Mouse (Mus musculus) urinary bladder, postnatal 10 days (tissue): ENCODE results near the gene Acadvl.

Experiments used
- DNase-seq: peaks from one replicate; pipeline ENCODE4 v3.0.0; 2022; ENCODE audit warnings: low spot score

The Acadvl gene

DNA sequence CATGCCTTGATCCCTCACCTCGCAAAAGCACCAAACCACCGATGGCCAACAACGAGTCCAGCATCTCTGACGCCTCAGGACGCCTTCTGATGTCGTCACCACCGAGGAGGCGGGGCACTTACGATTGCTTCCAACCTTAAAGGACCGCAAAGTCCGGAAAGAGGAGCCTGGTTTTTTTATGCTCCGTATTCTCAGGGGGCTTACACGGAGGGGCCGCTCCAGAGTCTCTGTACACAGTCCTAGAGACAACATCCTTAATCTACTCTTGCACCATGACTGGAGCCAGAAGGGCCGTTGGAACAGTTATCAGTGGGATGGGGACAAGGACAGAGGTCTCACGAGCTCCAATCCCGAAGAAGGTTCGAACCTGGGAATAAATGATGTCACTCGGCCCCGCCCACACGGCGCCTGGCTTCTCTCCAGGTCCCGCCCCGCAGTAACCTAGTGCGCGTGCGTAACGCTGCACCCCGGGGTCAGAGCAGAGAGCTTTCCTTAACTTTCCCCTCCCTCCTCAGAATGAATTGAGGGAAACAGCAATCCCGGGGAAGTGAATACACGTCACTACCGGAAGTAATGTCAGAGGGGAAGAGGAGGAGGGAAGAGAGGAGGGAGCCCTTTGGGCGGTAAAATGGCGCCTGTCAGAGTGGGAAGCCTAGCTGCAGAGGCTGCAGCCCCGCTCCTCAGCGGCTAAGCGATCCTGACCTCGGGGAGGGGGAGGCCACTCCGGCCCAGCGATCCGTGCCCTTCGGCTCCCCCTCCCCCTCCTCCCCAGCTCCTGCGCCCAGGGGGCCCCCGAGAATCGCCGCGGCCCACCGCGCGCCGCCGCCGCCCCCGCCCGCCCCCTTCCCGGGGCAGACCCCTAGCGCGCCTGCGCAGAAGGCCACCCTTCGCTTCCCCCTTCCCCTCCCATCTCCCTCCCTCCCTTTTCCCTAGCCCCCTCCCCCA lies 34.7 kb downstream of the Acadvl start:
- peak; percentile 90 for DNase-seq

DNA sequence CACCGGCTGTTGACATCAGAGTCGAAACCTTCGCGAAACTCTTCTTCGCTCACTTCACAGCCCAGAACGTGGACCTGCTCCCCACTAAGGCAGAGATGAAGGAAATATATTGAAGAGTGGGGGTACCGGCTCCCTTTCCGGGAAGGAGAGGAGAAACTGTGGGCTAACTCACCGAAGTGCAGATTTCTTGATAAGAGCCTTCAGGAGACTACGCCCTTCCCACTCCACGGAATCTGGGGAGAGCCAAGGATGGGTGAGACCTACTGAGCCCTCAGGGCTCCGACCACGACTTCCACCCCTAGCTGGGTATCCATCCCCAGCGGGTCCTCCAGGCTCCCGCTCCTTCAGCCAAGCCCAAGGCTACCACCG lies 35.4 kb downstream of the Acadvl start:
- no peak for DNase-seq

DNA sequence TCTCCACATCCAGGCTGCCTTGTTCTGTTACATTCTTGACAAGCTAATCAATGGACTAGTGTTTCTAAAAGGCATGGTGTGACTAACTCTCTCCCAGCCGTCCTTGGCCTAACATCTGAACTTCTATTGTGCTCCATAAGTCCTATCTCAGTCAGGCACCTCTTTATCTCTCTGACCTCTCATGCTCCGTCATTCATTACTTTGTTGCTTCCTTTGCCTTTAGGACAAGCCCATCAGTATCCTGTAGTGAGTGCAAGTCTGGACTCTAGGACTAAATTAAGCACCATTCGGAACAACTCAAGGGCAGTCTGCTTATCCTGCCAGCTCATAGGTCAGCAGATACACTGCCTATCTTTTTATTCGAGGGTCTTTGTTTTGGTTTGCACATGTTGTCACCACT lies 38.9 kb downstream of the Acadvl start:
- no peak for DNase-seq

DNA sequence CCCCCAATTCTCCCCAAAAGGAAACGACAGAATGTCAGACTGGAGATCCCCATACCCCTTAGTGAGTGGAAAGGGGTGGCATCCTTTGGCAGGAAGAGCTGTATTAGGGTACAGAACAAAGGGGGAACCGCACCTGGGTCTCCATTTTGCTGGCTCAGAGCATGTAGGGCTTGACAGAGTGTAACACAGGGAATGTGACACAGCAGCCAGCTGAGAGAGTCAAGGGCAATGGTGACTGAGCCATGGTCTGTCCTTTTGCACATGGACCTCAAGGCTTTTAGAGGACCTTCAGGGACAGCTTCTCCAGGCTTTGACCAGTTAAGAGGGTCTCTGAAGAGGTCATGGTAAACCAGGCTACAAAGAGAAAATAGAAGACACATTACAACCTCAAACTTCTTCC lies 40.3 kb downstream of the Acadvl start:
- DNase-seq, result no peak

DNA sequence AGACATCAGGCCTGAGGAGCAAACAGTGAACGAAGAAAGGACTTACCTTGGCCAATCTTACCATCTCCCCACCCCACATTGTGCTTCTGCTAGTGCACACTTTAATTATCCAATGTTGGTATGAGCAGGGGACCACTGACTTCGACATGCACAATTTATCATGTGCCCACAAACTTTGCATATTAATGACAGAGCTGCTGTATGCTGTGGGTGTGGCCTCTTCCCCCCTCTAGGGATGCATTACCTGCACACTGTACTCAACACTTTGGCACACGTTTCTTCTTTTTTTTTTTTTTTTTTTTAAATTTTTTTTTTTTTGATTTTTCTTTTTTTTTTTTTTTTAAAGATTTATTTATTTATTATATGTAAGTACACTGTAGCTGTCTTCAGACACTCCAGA lies 44.4 kb downstream of the Acadvl start:
- DNase-seq, result no peak

DNA sequence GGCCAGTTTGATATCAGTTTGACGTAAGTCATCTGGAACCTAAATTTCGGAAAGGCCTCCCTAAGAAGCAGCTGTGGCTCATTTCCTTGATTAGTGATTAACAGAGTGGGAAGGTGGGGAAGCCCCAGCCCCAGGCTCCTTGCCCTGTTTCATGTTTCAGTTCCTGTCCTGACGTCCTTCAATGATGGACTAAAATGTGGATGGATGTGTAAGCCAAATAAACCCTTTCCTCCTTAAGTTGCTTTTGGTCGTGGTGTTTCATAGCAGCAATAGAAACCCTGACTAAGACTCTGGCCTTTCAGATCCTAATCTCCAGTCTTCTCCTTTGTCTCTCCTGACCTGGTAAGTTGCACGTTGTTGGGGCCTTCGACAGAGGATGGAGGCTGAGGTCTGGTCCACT lies 45.0 kb downstream of the Acadvl start:
- DNase-seq, result no peak

DNA sequence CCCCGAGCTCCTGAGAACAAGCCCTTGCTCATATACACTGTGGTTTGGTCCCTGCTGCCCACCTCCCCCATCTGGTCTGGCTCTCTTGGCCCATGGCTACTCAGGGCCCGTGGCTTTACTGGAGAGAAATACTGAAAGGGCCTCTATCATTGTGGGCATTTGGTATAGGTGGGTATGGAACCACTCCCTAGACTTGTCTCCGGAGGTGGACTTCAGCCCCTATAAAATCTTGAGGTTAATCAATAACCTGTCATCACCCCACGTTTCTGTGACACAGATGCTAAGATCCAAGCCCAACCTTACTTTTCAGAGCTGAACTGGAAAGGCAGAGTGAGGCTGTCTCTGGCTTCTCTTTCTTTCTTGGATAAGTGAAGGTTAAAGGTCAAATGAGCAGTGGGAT lies 46.4 kb downstream of the Acadvl start:
- DNase-seq, result no peak

DNA sequence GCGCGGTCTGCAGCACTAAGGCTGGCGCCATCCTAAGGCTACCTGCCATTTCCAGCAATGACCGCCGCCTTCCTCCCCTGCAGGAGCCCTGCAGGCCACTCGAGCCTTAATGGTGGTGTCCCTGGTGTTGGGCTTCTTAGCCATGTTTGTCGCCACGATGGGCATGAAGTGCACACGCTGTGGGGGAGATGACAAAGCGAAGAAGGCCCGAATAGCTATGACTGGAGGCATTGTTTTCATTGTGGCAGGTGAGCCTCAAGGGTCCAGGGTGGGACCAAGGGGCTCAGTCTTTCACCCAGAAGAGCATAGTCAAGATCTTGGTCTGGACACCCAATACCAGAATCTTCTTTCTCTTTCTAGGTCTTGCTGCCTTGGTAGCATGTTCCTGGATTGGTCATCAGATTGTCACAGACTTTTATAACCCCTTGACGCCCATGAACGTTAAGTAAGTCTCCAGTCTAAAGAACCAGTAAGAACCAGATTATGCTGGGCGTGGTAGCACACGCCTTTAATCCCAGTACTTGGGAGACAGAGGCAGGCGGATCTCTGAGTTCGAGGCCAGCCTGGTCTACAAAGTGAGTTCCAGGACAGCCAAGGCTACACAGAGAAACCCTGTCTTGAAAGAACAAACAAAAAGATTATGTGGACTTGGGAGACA lies 48.2 kb downstream of the Acadvl start:
- no peak for DNase-seq

DNA sequence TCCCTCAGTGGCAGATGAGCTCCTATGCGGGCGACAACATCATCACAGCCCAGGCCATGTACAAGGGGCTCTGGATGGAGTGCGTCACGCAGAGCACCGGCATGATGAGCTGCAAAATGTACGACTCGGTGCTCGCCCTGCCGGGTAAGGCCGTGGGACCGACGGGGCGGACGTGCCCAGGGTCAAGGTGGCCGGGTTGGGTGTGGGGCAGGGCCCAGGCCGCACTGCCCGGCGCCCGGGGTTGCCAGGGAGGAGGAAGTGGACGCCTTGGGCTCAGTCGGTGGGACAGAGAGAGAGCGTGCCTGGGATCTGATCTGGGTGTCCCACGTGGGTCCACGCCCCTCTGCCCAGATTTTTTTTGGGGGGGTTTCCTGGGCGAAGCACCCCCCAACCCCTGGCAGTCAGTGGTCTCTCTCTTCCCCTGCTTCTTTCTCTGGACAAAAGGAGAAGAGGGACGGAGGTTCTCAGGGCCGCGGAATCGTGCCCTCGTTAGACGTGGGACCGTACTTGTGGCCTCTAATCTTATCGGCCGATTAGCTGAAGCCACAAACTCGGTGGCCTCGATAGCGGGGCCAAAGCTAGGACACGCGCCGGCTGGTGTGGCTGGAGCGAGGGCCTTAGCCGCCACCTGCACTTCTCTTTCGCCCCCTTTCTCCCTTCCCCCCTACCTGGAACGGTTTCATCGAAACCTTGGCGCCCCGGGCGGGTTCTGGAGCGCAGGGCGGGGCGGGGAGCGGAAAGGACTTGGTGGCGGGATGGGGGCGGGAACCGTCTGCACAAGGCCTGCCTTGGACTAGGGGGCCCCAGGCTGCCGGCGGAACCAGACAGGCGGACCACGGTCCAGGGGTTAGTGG lies 49.0 kb downstream of the Acadvl start:
- no peak for DNase-seq

DNA sequence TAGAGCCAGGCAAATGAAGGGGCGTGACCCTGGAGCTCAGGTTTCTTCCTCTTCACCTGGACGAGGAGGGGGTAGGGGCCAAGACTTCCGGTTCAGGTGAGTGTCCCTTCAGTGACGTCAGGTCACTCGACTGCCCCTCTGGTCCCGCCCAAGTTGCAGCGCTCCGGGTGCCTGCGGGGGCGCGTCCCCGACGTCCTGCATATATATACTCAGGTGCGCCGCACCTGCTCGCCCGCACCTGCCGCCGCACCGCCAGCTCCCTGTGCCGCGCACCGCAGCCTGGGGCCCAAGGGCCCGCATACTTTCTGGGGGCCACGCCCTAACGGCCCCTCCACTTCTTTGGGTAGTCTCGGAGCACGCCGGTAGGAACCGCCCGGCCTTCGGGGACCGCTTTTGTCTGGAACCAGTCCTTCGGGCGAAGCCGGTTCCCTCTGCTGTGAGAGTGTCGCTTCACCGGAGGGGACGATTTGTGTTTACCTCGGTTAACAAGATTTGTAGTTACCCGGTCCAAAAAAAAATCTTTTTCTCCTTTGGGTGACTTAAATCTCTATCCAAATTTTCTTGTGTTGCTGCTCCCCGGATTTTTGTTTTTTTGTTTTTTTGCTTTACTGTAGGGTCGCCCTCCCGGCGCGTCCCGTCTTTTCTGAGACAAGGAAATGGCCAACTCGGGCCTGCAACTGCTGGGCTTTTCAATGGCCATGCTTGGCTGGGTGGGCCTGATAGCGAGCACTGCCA lies 49.8 kb downstream of the Acadvl start:
- no peak for DNase-seq

DNA sequence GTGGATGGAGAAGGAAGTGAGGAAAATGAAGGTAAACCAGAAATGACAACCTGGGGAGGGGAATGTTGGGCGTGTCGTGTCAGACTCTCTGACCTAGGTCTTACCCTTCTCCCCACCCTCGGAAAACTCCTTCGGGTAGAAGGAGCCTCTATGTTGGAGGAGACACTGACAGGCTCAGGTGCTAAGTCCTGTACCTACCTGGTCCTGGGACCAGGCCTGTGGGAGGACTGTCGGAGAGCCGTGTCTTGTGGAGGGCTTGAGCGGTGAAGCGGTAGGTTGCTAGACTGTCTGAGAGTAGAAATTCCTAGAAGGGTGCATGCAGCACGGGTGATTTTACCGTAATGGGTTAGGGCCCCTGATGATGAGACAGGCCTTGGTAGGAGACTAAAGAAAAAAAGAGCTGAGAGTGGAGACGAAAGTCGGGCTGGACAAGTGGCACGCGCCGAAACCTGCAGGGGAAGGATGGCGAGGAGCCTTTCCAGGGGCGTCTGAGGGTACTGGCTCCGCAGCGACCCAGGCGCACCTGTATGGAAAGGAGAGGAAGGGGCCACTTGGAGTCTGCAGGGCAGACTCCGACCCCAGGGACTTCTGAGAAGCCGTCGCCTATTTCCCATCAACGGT lies 50.5 kb downstream of the Acadvl start, which contains the start of gene Cldn7:
TSS of gene Cldn7 (plus strand) at position 130 of the 621 bp plus-strand sequence.
- no peak for DNase-seq

DNA sequence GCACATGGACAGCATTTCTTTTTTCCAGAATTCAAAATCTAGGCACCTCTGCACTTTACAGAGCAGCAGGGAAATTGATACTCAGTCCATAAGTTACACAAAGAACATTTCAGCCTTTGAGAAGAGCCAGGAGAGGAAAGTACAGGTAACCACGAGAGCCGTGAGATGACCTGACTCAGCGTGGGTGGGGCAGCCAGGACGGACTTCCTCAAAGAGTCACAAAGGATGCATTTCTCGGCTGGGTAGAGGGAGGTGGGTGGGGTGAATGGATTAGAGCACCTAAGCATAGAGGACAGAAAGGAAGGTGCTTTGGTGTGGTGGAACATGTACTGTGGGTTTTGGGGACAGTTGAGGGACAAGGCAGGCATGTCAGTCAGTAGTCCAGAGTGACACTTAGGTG lies 53.4 kb downstream of the Acadvl start:
- DNase-seq, result no peak

DNA sequence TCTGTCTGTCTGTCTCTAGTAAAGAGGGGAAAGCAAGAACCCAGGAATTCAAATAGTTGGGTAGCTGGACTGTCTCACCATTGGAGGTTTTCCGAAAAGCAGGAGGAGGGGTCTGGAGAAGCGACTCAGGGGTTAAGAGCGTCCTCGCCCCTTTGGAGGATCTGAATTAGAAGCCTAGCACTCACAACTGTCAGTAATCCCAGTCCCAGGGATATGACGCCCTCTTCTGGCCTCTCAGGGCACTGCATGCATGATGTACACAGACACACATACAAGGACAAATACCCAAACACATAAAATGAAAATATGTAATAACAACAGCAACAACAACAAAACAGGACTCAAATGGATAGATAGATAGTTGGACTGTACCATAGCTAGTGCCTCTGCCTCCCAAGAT lies 54.6 kb downstream of the Acadvl start:
- DNase-seq, result no peak
